Mouse (Mus musculus) heart, adult 2 months (tissue): ENCODE measurements at regions not wholly inside any gene's neighbourhood (a gene's known extent, or its start where the extent isn't known, plus 50 kb on each side); places are given as distances from the start of the nearest gene placed in this dataset.
A peak's percentile ranks its signal among the peaks of the same experiment; 100 is the strongest.

Source experiments
- DNase-seq, 2 experiments: peaks; one replicate each; pipeline ENCODE4 v3.0.0; 2021
- H3K27ac ChIP-seq: fragments of 200-600 bp; 2 replicates; pipeline ENCODE4 v1.8.1; 2022
- H3K27me3 ChIP-seq: fragments of 200-500 bp; 2 replicates; pipeline ENCODE4 v1.6.1; 2012; ENCODE audit warnings: mild to moderate bottlenecking, low read length, inconsistent platforms, mixed read lengths; ENCODE audit not compliant: control insufficient read depth, insufficient read depth
- H3K36me3 ChIP-seq: fragments of 200-500 bp; 2 replicates; pipeline ENCODE4 v1.6.1; 2012; ENCODE audit warnings: low read length, inconsistent platforms; ENCODE audit not compliant: control insufficient read depth, insufficient read depth
- H3K4me1 ChIP-seq: fragments of 200-500 bp; 2 replicates; pipeline ENCODE4 v1.6.1; 2011; ENCODE audit warnings: low read length; ENCODE audit not compliant: control insufficient read depth, insufficient read depth
- H3K4me3 ChIP-seq: fragments of 200-600 bp; 2 replicates; pipeline ENCODE4 v1.8.1; 2022
- H3K79me2 ChIP-seq: fragments of 200-500 bp; replicated peaks from 2 replicates; pipeline ENCODE4 v1.6.1; 2012; ENCODE audit warnings: mild to moderate bottlenecking, inconsistent platforms, low read length, moderate library complexity, mixed read lengths; ENCODE audit not compliant: control insufficient read depth, insufficient read depth
- H3K9ac ChIP-seq: fragments of 200-500 bp; 2 replicates; pipeline ENCODE4 v1.6.1; 2012; ENCODE audit warnings: low read depth, mild to moderate bottlenecking, control low read depth, inconsistent platforms, low read length, mixed read lengths
- CTCF ChIP-seq: fragments of 200-600 bp; IDR thresholded peaks from 2 replicates; pipeline ENCODE4 v1.8.1; 2022; ENCODE audit warnings: antibody characterized with exemption, mild to moderate bottlenecking, moderate library complexity
- EP300 ChIP-seq: fragments of 200-500 bp; IDR thresholded peaks from 2 replicates; pipeline ENCODE4 v1.6.1; 2011; ENCODE audit warnings: low read depth, low read length, control low read depth; ENCODE audit not compliant: insufficient read depth
- POLR2A ChIP-seq: fragments of 200-500 bp; IDR thresholded peaks from 2 replicates; pipeline ENCODE4 v1.6.1; 2011; ENCODE audit warnings: mild to moderate bottlenecking, low read depth, low read length, control low read depth; ENCODE audit not compliant: insufficient read depth
- WGBS: fragments of 180-500 bp; shearing (Covaris S2); methylation state at CpG from one replicate; pipeline ENCODE4 v1.1.7; 2018; 5-methylcytosine and 5-hydroxymethylcytosine counted together
- intact Hi-C: fragments of 180-260 bp; cut with DNase I; formaldehyde crosslinking; loops from one replicate; pipeline ENCODE4 v1.15.1; 2025

DNA sequence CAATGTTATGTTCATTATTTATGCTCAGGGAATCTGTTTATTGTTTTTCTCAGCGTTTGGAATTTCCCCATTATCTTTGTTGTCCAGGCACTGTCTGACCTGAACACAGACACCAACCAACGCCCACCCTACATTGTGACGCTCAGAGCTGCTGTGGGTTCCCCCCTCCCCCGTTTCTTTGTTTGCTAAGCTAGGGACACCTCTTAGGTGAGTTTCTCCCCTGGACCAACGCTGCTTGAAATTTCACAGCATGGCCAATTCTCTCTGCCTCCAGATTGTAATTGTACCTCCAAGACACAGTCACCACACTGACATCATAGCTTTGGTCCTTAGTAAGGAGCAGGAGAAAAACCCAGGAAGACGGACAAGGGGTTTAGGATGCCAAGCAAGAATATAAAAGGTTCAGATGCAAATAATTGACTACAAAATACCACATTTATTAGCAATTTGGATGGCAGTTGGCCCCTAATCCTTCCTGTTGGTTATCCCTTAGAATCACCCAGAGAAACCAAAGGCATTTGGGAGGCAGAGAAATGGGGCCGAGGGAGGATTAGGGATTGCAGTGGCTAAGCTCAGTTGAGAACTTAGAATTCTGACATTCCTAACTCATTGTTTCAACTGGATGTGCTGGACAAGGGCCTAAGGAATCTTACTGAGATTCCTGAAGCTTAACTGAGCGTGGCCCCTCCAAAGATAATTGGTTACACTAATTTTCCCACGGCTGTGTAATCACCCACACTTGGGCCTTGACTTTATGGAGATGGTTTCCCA, 76.0 kb downstream of the Gm19935 start:
- Histone ChIP-seq H3K27me3 (no peaks in the 10 kb centered on the region), H3K9ac (no peak overlapping the region), H3K27ac (no peak overlapping the region), H3K4me3 (no peak overlapping the region), H3K36me3 (no peaks in the 10 kb centered on the region), H3K4me1 (no peaks in the 10 kb centered on the region), H3K79me2 (no peaks in the 10 kb centered on the region)
- intact Hi-C loops: no loop called here
- no peak for TF ChIP-seq POLR2A
- no peak for TF ChIP-seq CTCF
- no peak for TF ChIP-seq EP300
- WGBS: 64% methylated on average over 9 of the region's 9 CpGs
- DNase-seq: no peak

DNA sequence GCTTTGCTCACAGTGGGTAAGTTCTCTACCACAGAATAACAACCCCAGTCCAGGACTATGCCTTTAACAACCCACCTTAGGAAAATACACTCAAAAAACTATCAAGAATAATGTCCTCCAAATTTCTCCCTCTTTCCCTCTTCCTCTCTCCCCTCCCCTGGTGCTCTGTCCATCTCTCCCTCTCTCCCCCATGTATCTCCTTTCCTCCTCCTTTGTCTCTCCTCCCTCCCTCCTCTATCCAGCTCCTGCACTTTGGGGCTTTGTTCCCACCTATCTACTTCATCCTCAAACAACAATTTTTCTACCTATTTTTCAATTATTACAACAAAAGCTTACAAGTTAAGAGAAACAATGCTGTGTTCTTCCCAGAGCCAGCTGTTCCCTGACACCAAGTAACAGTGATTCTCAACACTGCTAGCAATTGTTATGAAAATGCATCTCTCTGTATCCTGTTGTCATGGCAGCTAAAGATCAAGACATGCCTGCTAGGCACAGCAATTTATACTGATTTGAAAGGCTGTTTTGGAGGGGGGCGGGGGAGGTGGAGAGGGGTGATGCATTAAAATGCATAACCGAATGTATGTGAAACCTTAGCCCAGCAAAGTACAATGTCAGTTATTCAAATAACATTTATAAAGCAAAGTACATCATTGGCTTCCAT, 76.8 kb downstream of the Gm19935 start:
- TF ChIP-seq EP300: no peak
- TF ChIP-seq POLR2A: no peak
- TF ChIP-seq CTCF: no peak

DNA sequence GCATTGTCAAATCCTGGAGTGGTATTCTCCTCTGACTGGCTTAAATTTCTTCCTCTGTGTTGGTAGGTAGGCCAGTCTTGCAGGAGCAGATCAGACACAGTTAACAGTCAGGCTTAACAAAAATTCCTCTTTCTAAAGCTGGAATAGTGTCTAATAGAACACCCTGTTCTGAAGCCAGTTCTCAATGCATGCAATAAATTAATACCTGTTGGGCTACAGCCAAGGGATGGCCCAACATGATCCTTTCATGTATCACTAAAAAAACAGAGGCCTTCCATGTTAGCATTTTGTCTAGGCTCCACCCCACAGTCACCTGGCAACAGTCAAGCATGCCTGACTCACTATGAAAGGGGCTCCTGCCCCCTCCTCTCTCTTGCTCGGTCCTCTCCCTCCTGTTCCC, 89.2 kb downstream of the Gm19935 start:
- no peak for DNase-seq
- Histone ChIP-seq H3K79me2 (no peaks in the 10 kb centered on the region), H3K9ac (no peak overlapping the region), H3K36me3 (no peaks in the 10 kb centered on the region), H3K4me1 (no peaks in the 10 kb centered on the region), H3K27me3 (no peaks in the 10 kb centered on the region), H3K4me3 (no peak overlapping the region), H3K27ac (no peak overlapping the region)
- intact Hi-C loops: no loop called here
- 30% methylated on average over 1 of the region's 1 CpGs for WGBS
- no peak for TF ChIP-seq CTCF
- TF ChIP-seq EP300: no peak
- no peak for TF ChIP-seq POLR2A

More for the DNA sequence above, 76.8 kb downstream of the Gm19935 start:
- Histone ChIP-seq H3K27ac (no peak overlapping the region), H3K9ac (no peak overlapping the region), H3K27me3 (no peaks in the 10 kb centered on the region), H3K79me2 (no peaks in the 10 kb centered on the region), H3K4me1 (no peaks in the 10 kb centered on the region), H3K4me3 (no peak overlapping the region), H3K36me3 (no peaks in the 10 kb centered on the region)
- DNase-seq: no peak
- intact Hi-C loops: no loop called here
- WGBS: 81% methylated on average over 2 of the region's 2 CpGs

DNA sequence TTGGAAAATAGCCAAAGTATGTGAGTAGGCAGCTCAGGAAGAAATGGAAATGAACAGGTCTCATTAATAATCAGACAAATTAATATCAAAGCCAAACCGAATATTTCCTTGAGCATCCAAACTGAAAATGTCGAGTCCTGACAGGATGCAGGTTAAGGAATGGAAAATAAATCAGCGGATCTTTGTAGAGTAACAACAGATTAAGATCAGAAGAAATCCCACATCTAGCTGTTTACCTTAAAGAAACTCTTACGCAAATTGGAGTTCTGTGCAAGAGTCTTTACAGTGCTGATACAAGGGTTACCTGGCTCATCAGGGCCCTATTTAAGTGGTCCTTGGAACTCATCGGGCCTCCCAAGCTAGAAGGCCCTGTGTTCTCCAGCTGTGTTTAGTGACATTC, 92.0 kb downstream of the Gm19935 start:
- WGBS: 82% methylated on average over 5 of the region's 5 CpGs

DNA sequence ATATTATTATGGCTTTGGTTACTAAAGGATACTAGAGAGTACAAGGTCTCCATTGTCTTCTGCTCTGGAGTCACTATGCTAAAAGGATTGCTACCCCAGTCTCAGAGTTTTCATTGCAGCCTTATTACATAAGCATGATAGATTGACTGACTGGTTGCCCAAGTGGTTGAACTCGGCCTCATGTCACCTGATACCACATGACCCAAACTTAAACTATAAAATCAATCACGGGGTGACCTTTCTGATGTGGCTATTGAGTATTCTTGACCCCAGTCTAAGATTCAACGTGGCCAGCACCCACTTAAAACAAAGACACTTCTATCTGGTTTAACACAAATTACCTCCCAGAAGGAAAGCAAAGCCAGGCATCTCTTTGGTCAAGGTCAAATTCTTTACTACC, 100.8 kb downstream of the Gm19935 start:
- 54% methylated on average over 3 of the region's 3 CpGs for WGBS

More for the DNA sequence above, 92.0 kb downstream of the Gm19935 start:
- H3K4me3 ChIP-seq: no peak overlapping the region
- H3K79me2 ChIP-seq: no peaks in the 10 kb centered on the region
- intact Hi-C loops: no loop called here
- no peaks in the 10 kb centered on the region for H3K36me3 ChIP-seq
- no peak for DNase-seq
- TF ChIP-seq EP300 (no peak), POLR2A (no peak)
- no peaks in the 10 kb centered on the region for H3K4me1 ChIP-seq
- H3K9ac ChIP-seq: no peak overlapping the region
- no peak overlapping the region for H3K27ac ChIP-seq
- H3K27me3 ChIP-seq: no peaks in the 10 kb centered on the region

DNA sequence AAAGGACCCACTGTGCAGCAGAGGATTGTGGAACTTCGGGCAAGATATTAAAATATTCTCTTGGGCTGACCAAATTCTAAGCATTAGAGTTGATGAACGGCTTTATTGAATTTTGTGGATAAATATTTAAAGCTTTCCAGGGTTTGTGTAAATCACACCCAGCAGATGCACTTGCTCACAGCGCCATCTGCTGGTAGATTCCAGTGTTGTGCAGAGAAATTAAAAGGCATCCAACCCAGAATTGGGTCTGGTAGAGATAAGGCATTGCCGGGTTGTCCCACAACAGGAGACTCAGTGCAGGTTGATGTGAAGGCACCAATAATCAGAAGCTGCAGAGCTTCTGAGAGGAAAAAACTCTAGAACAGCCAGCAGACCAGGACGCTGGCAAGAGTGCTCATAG, 108.7 kb downstream of the Gm19935 start:
- no peak overlapping the region for H3K4me3 ChIP-seq
- intact Hi-C loops: loop anchor here (1.0 to 5.0 kb wide), 2 partner anchors 84 to 707 kb away; no protein-coding TSS in a partner anchor
- 19% methylated on average over 5 of the region's 5 CpGs for WGBS
- peak; percentile 11 to 29 for DNase-seq
- no peaks in the 10 kb centered on the region for H3K27me3 ChIP-seq
- H3K9ac ChIP-seq: no peak overlapping the region
- H3K36me3 ChIP-seq: no peaks in the 10 kb centered on the region
- H3K79me2 ChIP-seq: no peaks in the 10 kb centered on the region
- no peaks in the 10 kb centered on the region for H3K4me1 ChIP-seq
- TF ChIP-seq POLR2A (no peak), CTCF (peak; percentile 87)
- H3K27ac ChIP-seq: no peak overlapping the region

More for the DNA sequence above, 100.8 kb downstream of the Gm19935 start:
- TF ChIP-seq CTCF (no peak), POLR2A (no peak), EP300 (no peak)
- Histone ChIP-seq H3K27ac (no peak overlapping the region), H3K9ac (no peak overlapping the region), H3K79me2 (no peaks in the 10 kb centered on the region), H3K27me3 (no peaks in the 10 kb centered on the region), H3K36me3 (no peaks in the 10 kb centered on the region), H3K4me1 (no peaks in the 10 kb centered on the region), H3K4me3 (no peak overlapping the region)
- no peak for DNase-seq
- intact Hi-C loops: no loop called here
